Mouse (Mus musculus): ENCODE measurements at regions not wholly inside any gene's neighbourhood (a gene's known extent, or its start where the extent isn't known, plus 50 kb on each side); places are given as distances from the start of the nearest gene placed in this dataset.

DNA sequence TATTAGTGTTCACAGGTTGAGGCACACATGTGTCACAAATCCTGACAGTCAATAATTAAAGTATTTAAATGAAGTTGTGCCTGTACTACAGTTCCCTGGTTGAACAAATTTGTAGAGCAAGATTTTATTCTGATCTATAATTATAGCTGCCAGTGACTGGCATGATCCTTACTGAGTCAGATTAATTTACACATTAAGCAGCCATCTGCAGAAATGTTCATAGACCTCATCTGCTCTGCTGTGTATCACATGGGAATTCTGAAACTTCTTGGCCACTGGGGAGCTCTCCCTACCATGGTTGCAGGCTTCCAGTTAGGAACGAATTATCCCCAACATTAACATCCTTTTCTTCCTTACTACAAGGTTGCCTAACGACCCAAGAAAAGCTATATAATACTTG, 255.6 kb upstream of the Adgrl4 start:
- DNase-seq (ENCODE audit: low spot score): no peak

- DNase-seq (ENCODE audit: low spot score): no peak
Measured at GRCm38 (mm10) chr3:151192092-151192491, 245.6 kb upstream of the Adgrl4 start.

- DNase-seq (ENCODE audit: low spot score): no peak
Measured at GRCm38 (mm10) chr3:151210978-151211377, 226.7 kb upstream of the Adgrl4 start.

- no peak for DNase-seq (ENCODE audit: low spot score)
Measured at GRCm38 (mm10) chr3:151216764-151217502, 220.8 kb upstream of the Adgrl4 start.

DNA sequence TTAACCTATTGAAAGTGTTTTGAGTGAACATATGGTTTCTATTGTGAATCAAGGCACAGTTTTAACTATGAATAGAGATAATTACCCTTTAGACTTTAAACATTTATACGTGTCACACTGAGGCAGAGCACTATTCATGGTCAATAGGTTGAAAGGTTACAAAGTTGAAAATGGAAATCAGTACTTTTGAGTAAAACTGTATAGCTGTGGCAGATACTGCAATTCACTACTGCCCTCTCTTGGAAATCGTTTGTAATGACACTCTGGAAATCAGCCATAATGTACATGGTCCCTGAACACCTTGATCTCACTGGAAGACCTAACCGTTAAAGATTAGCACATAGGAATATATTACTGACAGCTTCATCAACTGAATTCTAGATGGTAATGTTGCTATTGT, 215.3 kb upstream of the Adgrl4 start:
- DNase-seq (ENCODE audit: low spot score): peak; percentile 77

- no peak for DNase-seq (ENCODE audit: low spot score)
Measured at GRCm38 (mm10) chr3:151252458-151252857, 185.2 kb upstream of the Adgrl4 start.

- no peak for DNase-seq (ENCODE audit: low spot score)
Measured at GRCm38 (mm10) chr3:151262821-151263220, 174.9 kb upstream of the Adgrl4 start.

DNA sequence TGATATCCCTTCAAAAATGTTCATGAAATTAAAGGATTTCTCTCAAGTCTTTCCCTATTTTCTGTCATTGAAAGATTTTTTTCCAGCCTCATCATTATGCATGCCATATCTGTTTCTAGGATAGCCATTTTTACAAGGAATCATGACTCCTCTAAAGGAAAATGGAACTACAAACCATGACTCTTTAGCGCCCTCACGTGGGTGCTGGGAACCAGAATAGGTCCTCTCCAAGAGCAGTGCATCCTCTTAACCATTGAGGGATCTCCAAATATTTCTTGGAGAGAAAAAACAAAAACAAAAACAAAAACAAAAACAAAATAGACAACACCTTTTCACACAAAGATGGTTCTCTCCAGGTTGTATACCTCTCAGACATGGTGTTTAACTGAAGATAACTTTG, 172.0 kb upstream of the Adgrl4 start:
- DNase-seq (ENCODE audit: low spot score): peak; percentile 48

- no peak for DNase-seq (ENCODE audit: low spot score)
Measured at GRCm38 (mm10) chr3:151269514-151269913, 168.2 kb upstream of the Adgrl4 start.

- DNase-seq (ENCODE audit: low spot score): no peak
Measured at GRCm38 (mm10) chr3:151283829-151284228, 153.9 kb upstream of the Adgrl4 start.

- DNase-seq (ENCODE audit: low spot score): peak; percentile 65
Measured at GRCm38 (mm10) chr3:151293981-151294605, 143.6 kb upstream of the Adgrl4 start.

- DNase-seq (ENCODE audit: low spot score): no peak
Measured at GRCm38 (mm10) chr3:151294606-151295005, 143.1 kb upstream of the Adgrl4 start.

DNA sequence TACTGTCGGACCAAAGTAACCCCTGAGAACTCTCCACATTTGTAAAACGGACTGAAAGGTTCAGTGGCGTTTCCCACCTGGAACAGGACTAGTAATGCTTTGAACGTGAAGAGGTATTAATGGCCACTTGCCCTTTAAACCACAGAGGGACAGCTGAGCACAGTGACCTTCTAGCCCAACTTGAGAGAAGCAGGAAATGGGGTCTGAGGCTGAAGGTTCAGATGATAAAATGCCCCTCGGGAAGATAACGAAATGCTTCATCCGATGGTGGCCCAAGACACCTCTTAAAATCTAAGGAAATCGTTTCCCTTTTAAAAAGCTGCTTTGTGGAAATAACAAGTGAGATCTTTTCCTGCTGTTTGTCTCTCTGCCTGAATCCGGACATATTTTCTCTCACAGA, 142.7 kb upstream of the Adgrl4 start:
- DNase-seq (ENCODE audit: low spot score): no peak

DNA sequence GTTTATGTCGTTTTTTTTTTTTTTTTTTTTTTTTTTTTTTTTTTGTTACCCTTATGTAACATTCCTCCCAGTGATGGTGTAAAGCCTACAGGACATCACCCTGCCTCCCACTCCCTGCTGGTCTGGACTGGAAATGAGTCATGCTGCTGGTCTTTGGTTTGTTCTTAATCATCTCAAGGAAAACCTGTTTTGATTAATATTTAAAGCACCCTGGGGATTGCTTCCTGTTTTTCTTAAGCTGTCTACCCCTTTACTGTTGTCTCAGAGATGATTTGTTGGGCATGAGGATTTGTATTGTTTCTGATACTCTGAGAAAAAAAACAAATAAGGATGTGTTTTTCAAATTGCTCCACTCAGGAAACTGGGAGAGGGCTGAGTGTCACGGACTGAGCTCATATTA, 139.4 kb upstream of the Adgrl4 start:
- DNase-seq (ENCODE audit: low spot score): no peak

- no peak for DNase-seq (ENCODE audit: low spot score)
Measured at GRCm38 (mm10) chr3:151305402-151305801, 132.3 kb upstream of the Adgrl4 start.

DNA sequence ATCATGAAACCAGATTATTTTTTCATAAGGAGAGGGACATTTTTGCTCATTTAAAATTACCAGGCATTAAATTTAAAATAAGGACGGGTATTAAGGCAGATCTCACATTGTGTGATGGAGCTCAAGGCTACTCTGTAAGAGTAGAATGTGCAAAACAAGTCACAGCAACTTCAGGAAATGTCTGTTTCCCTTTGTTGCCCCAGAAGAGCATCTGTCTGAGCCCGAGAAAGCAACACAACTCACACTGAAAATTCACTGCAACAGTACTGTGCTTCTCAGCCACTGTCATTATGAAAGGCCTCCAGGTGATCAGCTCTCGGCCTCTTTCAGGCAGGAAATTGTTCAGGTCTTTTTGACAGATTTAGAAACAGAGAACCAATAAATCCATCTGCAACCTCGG, 129.7 kb upstream of the Adgrl4 start:
- no peak for DNase-seq (ENCODE audit: low spot score)

GRCm38 (mm10) chr3:151323835-151324234, 113.9 kb upstream of the Adgrl4 start:
- DNase-seq (ENCODE audit: low spot score): no peak

- no peak for DNase-seq (ENCODE audit: low spot score)
Measured at GRCm38 (mm10) chr3:151329801-151330200, 107.9 kb upstream of the Adgrl4 start.

DNA sequence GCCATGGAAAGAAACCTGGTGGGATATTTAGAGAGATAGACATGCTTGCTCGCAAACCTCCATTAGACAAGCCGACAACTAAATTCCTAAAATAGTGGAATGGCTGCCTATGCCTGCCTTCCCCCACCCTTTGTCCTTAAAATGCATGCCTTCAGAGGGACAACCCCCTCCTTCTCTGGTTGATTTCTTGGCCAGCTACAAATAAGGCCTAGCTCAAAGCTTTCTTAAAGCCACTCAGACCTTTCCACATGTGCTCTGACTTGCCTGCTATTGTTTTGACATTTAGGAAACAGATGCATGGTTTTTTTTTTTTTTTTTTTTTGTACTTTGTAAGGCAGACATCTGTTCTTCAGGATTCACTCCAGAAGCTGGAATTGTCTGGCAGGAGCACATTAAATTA, 105.8 kb upstream of the Adgrl4 start:
- DNase-seq (ENCODE audit: low spot score): no peak

- DNase-seq (ENCODE audit: low spot score): no peak
Measured at GRCm38 (mm10) chr3:151332317-151332687, 105.4 kb upstream of the Adgrl4 start.

DNA sequence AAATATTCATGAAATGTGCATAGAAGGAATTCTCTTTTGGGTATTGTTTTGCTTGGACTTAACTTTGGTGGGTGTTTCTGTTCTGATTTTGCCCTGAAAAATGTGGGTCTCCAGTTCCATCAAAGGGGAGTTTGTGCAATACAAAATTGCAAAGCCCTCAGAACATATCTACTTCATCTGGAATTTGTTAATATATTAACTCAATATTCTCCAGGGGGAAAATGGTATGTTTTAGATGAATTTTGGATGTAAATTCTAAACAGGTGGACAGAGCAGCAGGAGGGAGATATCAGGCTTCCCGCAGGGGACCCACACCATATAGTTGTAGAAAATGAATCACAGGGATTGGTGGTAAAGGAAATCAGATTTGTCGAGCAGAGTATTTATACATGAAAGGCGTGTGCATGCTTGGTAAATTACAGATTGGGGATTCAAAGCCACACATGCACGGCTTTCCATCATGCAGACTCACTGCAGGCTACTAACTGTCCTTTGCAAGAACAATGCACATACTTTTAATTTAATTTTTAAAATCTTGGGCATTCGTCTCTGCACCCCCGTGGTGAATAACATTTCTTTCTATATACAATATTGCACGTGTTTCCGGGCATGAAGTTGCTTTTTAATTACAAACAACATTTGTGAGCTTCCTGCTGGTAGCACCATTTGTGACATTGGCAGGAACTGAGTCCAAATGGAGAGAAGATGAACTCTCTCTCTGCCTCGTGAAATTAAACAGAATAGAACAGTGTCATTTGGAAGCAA, 104.8 kb upstream of the Adgrl4 start:
- no peak for DNase-seq (ENCODE audit: low spot score)

GRCm38 (mm10) chr3:151333867-151334341, 103.8 kb upstream of the Adgrl4 start:
- peak; percentile 54 for DNase-seq (ENCODE audit: low spot score)

- no peak for DNase-seq (ENCODE audit: low spot score)
Measured at GRCm38 (mm10) chr3:151351481-151352090, 86.1 kb upstream of the Adgrl4 start.
